Mouse (Mus musculus): ENCODE measurements at regions not wholly inside any gene's neighbourhood (a gene's known extent, or its start where the extent isn't known, plus 50 kb on each side); places are given as distances from the start of the nearest gene placed in this dataset.

DNA sequence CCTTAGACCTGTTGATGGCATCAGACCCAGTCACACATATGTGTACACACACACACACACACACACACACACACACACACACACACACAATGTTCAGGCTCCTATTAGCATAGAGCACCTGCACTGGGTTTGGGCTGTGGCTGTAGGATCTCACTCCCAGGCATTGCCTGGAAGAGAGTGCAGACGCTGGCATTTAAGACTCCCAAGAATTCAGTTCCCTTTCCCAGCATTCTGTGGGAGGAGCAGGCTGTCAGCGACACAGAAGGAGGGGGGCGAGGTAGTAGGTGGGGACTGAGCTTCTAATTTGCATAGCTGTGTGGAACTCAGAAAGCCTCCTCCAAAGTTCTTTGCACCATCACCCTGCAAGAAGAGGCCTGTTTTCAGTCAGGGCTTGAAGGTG lies 374.2 kb upstream of the Fam49b start:
- DNase-seq (ENCODE audit: low spot score in 2 of 2) = peak in 1 of 2 experiments; percentile 56

DNA sequence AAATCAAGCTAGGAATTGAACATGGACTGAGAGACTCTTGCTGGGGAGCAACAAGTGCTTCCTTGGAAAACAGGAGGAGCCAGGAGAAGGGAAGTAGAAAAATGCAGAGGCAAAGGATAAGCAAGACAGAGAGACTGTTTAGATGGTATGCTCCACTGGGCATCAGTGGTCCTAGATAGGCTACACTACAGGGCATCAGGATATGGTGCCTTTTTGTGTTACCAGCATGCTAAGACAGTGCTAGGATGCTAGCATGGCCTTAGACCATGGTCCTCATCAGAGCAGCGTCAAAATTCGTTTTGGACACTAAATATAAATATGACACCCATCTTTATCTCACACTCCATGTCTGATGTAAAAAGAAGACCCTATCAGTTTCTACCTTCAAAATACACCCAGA lies 374.6 kb upstream of the Fam49b start:
- DNase-seq (ENCODE audit: low spot score in 2 of 2) = no peak

DNA sequence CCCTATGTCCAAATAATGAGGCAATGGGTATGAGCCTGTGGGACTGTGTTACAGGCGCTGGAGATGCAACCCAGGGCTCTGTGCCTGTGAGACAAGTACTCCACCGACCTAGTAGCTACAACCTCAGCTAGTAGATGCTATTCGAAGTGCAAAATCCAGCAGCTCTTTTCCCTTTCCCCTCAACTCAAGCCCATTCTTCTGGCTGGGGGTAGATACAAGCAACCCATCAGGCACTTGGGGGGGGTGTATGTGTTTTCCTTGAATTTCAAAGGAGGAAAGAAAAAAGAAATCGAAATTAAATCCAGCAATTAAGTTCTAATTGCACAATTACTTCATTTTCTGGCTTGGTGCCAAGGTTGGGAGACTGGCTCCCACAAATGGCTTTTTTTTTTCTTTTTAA lies 372.4 kb upstream of the Gm21798 start:
- DNase-seq (ENCODE audit: low spot score in 2 of 2) = no peak

DNA sequence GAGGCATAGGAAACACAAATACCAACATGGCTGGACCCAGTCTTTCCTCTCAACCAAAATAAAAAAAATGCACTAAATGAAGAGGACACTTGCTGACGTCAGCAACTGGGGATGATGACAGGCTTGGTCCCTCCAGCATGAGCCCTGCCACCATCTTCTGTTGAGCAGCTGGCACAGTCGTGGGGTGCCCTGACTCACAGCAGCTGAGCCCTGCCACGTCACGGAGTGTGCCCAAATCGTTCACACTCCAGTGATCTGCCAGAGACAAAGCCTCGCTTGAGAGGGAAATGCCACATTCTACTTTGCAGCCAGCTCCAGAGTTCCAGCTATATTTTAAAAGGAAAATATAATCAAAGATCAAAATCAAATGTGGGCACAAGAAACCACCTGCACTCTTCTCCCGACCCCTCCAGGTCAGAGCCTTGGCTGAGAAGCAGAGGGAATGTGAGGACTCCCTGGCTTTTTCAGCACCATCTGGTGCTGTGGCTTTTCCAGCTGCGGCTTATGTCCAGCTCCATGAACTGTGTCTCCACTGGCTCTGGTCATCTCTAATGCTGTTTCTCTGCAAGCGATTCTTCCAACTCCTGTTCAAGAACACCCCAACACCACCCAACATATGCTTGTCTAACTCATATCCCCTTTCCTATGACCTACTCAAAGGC lies 371.0 kb upstream of the Gm21798 start:
- no peak for DNase-seq (ENCODE audit: low spot score in 2 of 2)

DNA sequence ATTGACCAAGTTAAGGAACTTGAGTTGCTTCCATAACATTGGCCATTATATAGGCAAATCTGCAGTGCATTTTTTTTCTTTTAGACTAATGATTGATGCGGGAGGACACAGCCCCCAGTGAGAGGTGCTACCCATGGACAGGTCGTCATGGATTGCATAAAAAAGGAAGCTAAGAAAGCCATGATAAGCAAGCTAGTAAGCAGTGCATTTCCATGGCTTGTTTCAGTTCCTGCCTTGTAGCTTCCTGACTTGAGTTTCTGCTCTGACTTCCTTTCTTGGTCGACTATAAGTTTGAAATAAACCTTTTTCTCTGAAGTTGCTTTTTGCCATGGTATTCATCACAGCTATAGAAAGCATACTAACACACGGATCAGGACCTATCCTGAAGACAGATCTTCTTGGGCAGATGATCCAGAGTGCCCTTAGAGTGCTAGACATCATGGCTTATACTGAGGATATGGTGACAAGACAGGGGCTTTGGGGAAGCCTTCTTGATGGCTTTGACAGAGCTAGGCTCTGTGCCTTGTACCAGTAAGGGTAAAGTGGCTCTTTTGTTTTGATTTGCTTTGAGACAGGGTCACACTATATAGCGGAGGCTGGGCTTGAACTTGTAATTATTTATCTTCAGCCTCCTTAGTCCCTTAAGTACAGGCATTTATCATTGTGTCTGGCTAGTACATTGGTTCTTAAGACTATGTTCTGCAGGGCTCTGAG lies 370.1 kb upstream of the Gm21798 start:
- DNase-seq (ENCODE audit: low spot score in 2 of 2) = no peak

DNA sequence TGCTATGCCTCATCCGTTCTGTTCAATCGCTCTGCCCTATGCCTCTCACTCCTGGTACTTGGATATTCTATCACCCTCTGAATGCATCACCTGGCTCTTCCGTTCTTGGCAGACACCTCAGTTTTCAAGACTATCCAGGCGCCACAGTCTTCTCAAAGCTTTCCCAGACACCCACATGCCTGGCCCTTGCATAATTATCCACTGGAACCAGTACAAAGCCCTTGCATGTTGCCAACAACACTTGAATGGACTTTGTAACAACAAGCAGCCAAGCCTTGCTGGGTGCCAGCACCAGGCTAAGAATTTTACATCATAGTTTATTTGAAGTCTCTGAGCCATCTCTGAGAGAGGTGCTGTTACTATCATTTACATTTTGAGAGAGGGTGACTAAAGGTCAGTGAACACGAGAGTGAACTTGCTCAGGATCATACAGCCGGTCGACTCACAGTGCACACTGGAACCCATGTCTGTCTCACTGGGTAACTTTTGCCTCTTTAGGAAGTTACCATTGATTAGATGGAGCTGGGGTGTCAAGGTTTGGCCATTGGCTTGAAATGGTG lies 368.8 kb upstream of the Gm21798 start:
- no peak for DNase-seq (ENCODE audit: low spot score in 2 of 2)

DNA sequence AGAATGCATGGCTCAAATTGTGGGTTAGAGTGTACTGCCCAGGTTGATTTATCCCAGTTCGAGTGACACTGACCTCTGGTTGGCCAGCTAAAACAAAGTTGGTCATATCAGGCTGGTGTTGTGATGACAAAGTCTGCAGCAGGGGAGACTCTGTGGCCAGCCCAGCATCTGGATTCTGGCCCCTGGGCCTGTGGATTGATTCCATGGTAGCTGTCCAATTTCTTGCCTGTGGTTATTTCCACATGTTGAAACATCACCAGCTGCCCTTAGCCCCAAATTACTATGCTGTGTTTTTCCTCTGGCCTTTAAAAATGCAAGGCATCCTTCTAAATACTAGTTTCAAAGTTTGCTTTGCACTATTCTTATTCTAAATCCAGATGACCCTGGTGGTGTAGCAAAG lies 346.8 kb upstream of the Gm21798 start:
- no peak for DNase-seq (ENCODE audit: low spot score in 2 of 2)

DNA sequence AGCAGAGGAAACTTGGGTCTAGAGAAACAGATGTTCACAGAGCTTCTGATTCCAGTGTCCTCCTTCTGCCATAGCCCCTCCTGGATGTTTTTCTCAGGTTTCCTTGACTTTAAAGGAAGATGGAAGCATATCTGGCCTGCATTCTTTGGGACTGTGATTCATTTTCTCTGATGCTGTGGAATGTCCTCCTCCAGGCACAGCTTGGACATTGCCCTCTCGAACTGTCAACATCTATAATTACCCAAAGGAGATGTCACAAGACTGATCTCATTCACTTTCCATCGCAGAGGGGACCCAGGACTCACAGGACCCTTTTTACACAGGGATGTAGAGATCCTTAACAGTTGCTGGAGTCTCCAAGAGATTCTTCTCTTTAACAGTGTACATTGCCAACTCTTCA lies 345.9 kb upstream of the Gm21798 start:
- DNase-seq (ENCODE audit: low spot score in 2 of 2) = no peak

DNA sequence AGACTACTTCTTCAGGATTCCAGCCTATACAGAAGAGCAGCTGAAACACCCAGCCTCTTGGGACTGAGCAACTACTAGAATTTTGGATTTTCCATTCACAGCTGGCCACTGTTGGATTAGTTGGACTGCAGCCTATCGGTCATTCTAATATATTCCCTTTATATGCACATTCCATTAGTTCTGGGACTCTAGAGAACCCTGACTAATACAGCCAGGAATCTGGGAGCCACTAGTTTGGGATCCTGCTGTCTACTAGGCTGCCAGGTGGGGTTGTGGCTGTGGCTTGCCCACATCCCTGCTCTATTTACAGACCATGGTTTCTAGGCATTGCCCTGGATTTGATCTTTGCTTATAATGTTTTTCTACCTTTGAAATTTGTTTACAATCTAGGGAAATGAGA lies 343.3 kb upstream of the Gm21798 start:
- no peak for DNase-seq (ENCODE audit: low spot score in 2 of 2)

DNA sequence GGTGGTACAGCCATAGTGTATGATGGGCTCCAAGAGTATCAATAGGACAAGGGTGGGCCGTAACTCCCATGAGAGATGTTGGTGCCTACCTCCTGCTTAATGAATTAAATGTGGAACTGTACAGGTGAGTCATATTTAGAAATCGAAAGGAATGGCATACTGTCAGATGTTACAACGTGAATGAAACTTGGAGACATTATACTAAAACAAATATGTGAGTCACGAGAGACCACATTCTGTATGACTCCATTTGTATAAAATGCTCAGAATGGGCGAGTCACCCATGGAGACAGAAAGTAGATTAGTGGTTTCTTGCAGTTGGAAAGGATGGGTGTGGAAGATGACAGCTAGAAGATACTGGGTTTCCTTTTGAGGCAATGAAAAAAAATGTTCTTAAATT lies 340.4 kb upstream of the Gm21798 start:
- no peak for DNase-seq (ENCODE audit: low spot score in 2 of 2)

DNA sequence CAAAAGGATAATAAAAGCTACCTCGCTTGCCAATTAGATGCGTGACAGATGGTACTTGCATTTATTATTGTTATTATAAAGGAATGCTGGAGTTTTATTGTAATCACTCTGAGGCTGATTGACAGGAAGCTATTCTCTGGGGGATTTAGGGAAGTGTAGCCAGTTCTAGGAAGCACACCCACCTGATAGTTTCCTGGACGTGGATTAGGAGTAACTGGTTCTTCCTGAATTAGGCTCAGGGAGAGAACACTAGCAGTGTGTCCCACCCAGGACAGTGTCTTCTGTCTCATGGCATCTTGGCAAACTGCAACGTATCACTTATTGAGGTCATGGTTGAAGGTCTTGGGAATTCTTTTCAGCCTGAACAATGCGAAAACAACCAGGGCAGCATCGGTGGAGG lies 336.9 kb upstream of the Gm21798 start:
- no peak for DNase-seq (ENCODE audit: low spot score in 2 of 2)

DNA sequence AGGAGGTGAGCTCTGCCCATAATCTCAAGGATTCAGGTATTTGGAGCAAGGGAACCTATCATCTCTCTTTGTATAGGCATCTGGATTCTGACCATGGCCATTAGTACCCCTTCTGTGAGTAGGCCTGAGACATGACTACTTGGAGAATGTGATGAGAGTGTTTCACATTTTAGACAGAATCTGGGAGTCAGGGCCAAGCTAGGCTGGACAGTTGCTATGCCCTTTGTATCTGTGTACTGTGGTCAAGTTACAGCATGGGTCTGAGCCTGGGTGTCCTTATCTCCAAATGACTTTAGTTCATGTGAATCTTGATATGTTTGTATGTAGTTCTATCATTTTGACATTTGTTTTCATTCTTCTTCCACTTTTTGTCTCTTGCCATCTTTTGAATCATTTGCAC lies 336.3 kb upstream of the Gm21798 start:
- DNase-seq (ENCODE audit: low spot score in 2 of 2) = no peak

DNA sequence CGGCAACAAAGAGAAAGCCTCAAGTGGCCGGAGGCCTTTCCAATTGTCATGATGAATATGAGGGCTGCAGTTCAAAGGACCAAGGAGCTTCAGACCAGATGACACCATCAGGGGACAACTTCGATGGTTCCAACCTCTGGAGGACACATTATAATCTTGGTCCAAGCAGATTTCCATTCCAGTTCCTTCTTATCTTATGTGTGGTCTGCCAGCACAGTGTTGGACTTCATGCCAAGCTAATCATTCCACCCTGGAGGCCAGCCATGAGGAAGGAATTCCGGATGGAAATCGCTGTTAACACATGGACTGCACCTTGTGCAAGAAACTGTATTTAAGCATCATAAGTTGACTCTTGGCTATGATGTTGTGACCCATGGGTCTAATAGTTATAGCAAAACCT lies 334.5 kb upstream of the Gm21798 start:
- no peak for DNase-seq (ENCODE audit: low spot score in 2 of 2)

DNA sequence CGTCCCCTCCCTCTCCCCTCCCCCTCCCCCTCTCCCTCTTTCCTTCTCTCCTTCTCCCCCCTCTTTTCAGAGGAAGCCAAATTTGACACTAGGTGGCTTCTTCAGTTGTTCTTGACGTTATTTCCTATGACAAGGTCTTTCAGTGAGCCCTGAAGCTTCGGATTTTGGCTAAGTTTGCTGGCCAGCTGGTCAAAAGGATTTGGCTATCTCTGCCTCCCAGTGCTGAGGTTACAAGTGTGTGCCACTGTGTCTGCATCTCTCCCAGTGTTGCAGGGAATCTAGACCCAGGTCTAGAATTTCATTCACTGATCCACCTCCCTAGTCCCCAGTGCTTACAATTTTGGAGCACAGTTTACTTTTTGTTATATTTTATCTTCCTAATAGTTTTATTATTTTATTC lies 329.7 kb upstream of the Gm21798 start:
- DNase-seq (ENCODE audit: low spot score in 2 of 2) = no peak

DNA sequence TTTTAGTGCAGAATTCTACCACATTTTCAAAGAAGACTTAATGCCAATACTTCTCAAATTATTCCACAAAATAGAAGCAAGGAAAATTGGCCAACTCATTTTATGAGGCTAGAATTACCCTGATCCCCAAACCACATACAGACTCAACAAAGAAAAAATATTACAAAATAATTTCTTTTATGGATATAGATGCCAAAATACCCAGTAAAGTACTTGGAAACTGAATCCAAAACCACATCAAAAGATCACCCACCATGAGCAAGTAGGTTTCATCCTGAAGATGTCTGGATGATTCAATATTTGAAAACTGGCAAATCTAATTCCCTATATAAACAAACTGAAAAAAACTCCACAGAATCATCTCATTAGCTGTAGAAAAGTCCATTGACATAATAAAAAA lies 316.7 kb upstream of the Gm21798 start:
- DNase-seq (ENCODE audit: low spot score in 2 of 2) = no peak

DNA sequence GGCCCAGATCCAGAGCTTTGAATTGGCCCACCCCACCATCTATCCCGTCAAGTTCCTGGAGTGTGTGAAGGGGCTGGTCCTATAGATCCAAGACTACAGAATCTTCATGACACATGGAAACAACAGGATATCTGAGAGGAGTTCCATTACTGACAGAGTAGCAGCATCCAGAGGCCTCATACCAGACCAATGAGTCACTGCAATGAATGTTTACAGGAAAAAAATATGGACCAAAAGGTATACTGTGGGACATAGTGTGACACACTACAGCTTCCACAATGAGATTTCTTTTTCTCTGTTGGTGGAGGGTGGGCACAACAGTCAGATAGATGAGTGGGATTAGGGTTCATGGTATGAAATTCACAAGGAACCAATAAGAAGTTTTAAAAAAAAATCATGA lies 316.0 kb upstream of the Gm21798 start:
- DNase-seq (ENCODE audit: low spot score in 2 of 2) = no peak

DNA sequence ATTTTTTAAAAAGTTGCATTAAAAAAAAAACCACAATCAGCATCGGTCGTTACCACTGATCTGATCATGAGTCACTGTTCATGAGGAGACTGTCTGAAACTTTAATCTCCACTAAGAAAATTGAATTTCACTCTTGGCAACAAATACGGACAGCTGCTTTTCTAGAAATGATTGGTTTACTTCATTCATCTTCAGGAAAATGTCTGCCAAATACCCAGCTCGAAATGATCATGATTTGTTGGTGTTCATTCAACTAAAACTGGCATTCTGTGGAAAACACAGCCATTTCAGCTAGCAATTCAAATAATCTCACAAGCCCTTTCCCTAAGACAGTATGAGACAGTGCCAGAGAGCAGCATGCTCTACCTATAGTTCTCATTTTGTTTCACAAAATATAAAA lies 312.7 kb upstream of the Gm21798 start:
- no peak for DNase-seq (ENCODE audit: low spot score in 2 of 2)

DNA sequence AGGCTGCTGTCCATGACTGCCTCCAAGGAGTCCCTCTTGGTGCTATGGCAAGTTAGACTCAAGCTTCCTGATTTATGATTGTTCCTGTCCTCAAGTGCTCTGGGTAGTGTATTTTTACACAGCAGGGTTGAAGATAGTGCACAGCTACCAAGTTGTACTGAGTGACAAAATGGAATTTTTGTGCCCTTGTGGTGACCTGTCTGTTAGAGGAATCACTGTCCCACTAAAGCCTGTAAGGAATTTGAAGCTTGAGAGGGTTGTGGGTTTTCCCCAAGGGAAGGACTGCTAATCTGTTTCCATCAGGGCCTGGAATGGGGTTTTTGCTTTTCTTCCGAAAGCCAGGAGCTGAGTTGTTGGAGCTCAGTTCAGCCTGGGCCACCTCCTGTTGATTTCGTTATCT lies 306.8 kb upstream of the Gm21798 start:
- no peak for DNase-seq (ENCODE audit: low spot score in 2 of 2)

DNA sequence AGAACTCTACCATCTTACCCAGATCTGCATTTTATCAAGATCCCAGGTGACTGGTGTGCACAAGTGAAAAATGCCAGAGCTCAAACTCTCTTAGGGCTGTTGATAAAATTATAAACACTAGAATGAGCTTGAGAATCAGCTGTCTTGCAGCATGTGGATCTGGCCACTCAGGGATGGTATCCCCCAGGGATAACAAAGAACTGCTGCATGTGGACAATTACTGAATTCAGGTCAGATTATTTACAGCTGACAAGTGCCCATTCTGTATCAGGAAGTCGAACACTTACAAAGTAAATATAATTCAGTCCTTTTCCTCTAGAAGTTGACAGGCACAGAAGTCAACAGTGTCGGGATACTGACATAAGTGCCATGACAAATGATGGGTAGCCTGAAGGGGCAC lies 306.3 kb upstream of the Gm21798 start:
- no peak for DNase-seq (ENCODE audit: low spot score in 2 of 2)

DNA sequence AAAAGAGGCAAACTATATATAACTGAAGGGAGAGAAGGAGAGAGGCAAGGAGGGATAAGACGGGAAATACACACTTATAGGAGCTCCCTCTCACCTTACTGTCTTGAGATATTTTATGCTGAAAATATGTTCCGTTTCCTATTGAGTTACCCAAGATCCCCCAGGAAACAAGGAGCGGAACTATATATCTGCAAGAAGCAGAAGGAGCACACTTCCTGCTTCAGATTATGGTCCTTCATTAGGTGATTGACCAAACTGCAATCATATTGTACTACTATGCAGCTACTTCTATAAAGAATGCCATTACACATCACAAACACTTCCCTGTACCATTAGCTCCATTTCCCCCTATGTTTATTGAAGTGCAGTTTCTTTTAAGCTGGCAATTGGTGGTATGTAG lies 304.9 kb upstream of the Gm21798 start:
- DNase-seq (ENCODE audit: low spot score in 2 of 2) = no peak

DNA sequence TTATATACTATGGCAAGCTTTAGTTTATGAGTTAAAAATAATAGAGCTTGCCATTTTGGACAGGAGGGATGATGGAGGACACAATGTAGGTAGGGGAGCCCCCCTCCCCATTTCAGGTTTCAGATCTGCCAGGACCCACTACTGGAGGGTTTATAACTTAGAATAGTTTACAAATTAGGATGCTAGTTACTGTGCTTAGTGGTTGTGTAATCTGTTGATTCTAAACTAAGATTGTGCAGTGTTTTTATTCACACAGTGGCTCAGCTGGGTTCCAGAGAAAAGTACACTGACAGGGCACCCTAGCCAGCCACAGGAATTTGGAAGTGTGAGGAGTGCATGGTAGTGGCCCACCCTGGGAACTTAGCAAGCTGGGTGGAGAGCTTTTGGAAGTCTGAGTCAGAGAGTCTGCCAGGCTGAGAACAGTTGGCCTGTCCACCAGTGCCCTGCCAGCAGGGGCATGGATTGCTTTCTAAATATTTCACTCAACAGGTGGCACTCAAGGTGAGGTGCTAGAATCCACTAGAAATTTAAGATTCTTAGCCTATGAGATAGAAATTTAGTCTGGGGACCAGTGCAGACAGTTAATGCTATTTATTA lies 303.9 kb upstream of the Gm21798 start:
- no peak for DNase-seq (ENCODE audit: low spot score in 2 of 2)

DNA sequence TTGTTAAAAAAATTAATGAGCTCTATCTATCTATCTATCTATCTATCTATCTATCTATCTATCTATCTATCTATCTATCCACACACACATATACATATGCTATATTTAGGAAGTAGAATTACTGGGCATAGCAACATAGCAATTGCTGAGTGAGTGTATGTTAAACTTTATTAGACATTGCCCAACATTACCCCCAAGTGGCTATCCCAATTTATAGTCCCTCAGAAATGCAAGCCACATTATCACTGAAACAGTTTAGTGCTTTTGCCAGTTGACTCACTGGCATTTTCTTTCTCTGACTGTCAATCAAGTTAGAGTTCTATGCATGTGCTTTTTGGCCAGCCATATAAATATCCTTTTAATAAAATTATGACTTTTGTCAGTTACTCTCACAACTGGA lies 302.3 kb upstream of the Gm21798 start:
- DNase-seq (ENCODE audit: low spot score in 2 of 2) = no peak

DNA sequence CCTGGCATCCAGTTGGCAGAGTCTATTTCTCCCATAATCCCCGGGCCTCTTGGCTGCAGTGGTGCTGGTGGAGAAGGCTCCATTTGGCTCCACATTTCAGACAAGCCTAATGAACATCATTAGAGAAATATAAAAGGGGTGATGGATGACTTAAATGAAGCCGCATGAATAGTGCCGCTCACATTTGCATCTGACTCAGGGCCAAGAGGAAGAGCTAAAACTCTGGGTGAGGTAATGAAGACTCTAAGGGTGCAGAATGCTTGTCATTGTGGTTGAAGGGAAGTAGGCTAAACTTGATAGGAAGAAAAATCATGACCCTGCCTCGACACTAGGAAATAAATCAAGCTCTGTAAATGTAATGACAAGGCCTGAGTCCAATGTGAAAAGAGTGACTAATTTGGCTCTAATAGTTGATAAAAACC lies 298.3 kb upstream of the Gm21798 start:
- DNase-seq (ENCODE audit: low spot score in 2 of 2) = no peak

Data from urinary bladder, postnatal 4 days (tissue).